Mouse (Mus musculus): ENCODE results near the gene Cant1.

DNA sequence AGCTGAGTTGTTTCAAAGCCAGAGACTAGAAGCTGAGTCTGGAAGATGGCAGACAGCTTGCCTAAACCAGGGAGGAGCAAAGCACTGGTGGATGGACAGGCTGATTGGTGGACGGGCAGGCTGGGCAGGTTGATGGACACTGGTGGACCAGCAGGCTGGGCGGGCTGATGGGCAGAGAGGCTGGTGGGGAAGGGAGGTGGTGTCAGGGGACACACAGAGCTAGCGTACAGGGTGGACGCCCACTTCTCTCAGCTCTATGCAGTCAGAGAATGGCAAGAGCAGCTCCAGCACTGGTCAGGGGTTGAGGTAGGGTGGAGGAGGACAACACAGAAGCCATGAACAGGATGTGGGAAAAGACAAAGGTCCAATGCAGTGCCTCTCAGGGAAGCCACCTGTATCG lies 49.6 kb downstream of the Cant1 start:
- TF ChIP-seq CTCF (IDR thresholded peaks at IDR 0.05; ENCODE audit: low read depth) (no peak), EP300 (IDR thresholded peaks at IDR 0.05; ENCODE audit: low read depth) (no peak)

Measured in liver, embryonic 14.5 days (tissue).